Mouse (Mus musculus): ENCODE data around the gene Trim27. TPM values are rescaled to one million over a fixed set of nuclear protein-coding genes. Genes with fewer than 3 reads are reported as not detected.

Trim27 gene
- polyA plus RNA-seq, 1 experiment: 45.6 TPM

GRCm38 (mm10) chr13:21169657-21170430 lies 9.4 kb upstream of the Trim27 start:
- WGBS: 2% methylated on average over 39 of the region's 39 CpGs
- peak overlapping the region; percentile 92 for H3K4me3 ChIP-seq (replicated peaks; ENCODE audit: control insufficient read depth, low read depth, low read length)
- TF ChIP-seq CTCF (IDR thresholded peaks at IDR 0.05; ENCODE audit: control insufficient read depth, insufficient read depth, low read length): no peak
- no peak for TF ChIP-seq POLR2A (IDR thresholded peaks at IDR 0.05; ENCODE audit: borderline replicate concordance, control insufficient read depth, low read depth, low read length)
- H3K27ac ChIP-seq (ENCODE audit: control insufficient read depth, insufficient read depth, low read depth, low read length, poor library complexity): peak overlapping the region; percentile 16
- H3K4me1 ChIP-seq (ENCODE audit: control insufficient read depth, insufficient read depth, low read length): no peaks in the 10 kb centered on the region

DNA sequence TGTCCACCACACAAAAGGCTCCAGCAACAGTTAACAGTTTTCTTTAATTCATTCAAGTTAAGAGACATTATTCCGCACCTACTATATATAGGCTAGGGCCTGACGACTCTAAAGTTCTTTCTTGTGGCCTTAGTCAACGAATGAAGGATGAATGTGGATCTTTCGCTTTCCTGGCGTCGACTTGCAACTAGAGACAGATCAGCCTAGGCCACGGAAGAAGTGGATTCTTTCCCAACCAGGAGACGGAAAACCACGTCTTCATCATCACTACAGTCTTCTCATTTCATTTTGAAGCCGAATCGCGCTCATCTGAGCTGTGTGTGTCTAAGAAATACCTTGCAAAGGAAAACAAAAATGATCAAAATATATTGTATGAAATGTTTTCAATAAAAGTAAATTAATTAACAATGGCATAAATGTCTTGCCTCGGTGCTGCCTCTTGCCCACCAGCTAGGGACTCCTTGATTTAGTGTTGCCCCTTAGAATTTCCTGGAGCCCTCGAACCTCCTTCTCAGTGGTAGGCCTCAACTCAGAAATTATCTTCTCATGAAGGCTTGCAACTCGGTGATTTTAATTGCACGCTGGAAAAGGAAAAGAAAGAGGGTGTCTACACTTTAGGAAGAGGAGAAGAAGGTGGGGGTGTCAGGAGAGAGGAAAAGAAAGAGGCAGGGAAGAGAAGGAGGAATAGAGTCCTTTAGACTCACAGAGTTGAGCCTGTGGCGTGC lies 8.7 kb upstream of the Trim27 start:
- Histone ChIP-seq H3K27ac (ENCODE audit: control insufficient read depth, insufficient read depth, low read depth, low read length, poor library complexity) (no peak overlapping the region), H3K4me3 (replicated peaks; ENCODE audit: control insufficient read depth, low read depth, low read length) (no peak overlapping the region)
- whole genome bisulfite sequencing: 82% methylated on average over 17 of the region's 17 CpGs

GRCm38 (mm10) chr13:21171156-21171530 lies 8.1 kb upstream of the Trim27 start:
- Histone ChIP-seq H3K27ac (ENCODE audit: control insufficient read depth, insufficient read depth, low read depth, low read length, poor library complexity) (no peak overlapping the region), H3K4me1 (ENCODE audit: control insufficient read depth, insufficient read depth, low read length) (no peaks in the 10 kb centered on the region), H3K4me3 (replicated peaks; ENCODE audit: control insufficient read depth, low read depth, low read length) (no peak overlapping the region)
- TF ChIP-seq CTCF (IDR thresholded peaks at IDR 0.05; ENCODE audit: control insufficient read depth, insufficient read depth, low read length): no peak
- no peak for TF ChIP-seq POLR2A (IDR thresholded peaks at IDR 0.05; ENCODE audit: borderline replicate concordance, control insufficient read depth, low read depth, low read length)
- WGBS: 50% methylated on average over 15 of the region's 15 CpGs

More for the DNA sequence above, 8.7 kb upstream of the Trim27 start:
- TF ChIP-seq POLR2A (IDR thresholded peaks at IDR 0.05; ENCODE audit: borderline replicate concordance, control insufficient read depth, low read depth, low read length) (no peak), CTCF (IDR thresholded peaks at IDR 0.05; ENCODE audit: control insufficient read depth, insufficient read depth, low read length) (no peak)
- H3K4me1 ChIP-seq (ENCODE audit: control insufficient read depth, insufficient read depth, low read length): no peaks in the 10 kb centered on the region

DNA sequence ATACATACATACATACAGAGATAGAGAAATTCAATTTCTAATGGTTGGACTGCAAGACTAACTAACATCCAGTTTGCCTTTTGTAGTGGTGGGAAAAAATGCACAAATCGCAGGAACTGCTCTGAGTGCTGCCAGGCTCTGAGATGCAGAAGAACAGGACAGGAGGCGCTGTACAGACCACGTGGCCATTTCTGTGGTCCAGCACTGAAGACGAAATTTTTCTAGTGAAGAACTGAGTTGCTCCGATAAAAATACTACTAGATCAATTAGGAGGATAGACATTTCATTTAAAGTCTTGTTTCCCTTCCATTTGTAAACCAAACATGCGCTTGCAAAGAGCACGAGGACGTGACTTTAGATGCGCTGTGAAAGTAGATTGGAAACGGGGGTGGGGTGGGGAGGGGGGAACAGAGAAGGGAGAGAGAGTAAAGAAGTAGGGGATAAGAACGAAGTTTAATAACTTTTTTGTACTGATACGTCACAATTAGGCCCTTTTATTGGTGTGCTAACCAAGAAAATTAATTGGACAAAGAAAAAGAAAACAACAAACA lies 7.6 kb upstream of the Trim27 start:
- no peak overlapping the region for H3K27ac ChIP-seq (ENCODE audit: control insufficient read depth, insufficient read depth, low read depth, low read length, poor library complexity)
- no peaks in the 10 kb centered on the region for H3K4me1 ChIP-seq (ENCODE audit: control insufficient read depth, insufficient read depth, low read length)
- H3K4me3 ChIP-seq (replicated peaks; ENCODE audit: control insufficient read depth, low read depth, low read length): peak overlapping the region; percentile 40
- TF ChIP-seq CTCF (IDR thresholded peaks at IDR 0.05; ENCODE audit: control insufficient read depth, insufficient read depth, low read length): no peak
- TF ChIP-seq POLR2A (IDR thresholded peaks at IDR 0.05; ENCODE audit: borderline replicate concordance, control insufficient read depth, low read depth, low read length): no peak
- under 1% methylated on average over 12 of the region's 12 CpGs for WGBS

- H3K4me3 ChIP-seq (replicated peaks; ENCODE audit: control insufficient read depth, low read depth, low read length): peak overlapping the region; percentile 48
- no peaks in the 10 kb centered on the region for H3K4me1 ChIP-seq (ENCODE audit: control insufficient read depth, insufficient read depth, low read length)
- 3% methylated on average over 16 of the region's 16 CpGs for WGBS
- TF ChIP-seq POLR2A (IDR thresholded peaks at IDR 0.05; ENCODE audit: borderline replicate concordance, control insufficient read depth, low read depth, low read length) (no peak), CTCF (IDR thresholded peaks at IDR 0.05; ENCODE audit: control insufficient read depth, insufficient read depth, low read length) (no peak)
- no peak overlapping the region for H3K27ac ChIP-seq (ENCODE audit: control insufficient read depth, insufficient read depth, low read depth, low read length, poor library complexity)
Measured at GRCm38 (mm10) chr13:21172241-21173027, 6.8 kb upstream of the Trim27 start.

GRCm38 (mm10) chr13:21173072-21173471 lies 6.2 kb upstream of the Trim27 start:
- 5% methylated on average over 11 of the region's 11 CpGs for WGBS
- Histone ChIP-seq H3K4me1 (ENCODE audit: control insufficient read depth, insufficient read depth, low read length) (peaks cover 2% of the 10 kb centered on the region; the same call in 1 of the 2 replicates), H3K4me3 (replicated peaks; ENCODE audit: control insufficient read depth, low read depth, low read length) (peak overlapping the region; percentile 15), H3K27ac (ENCODE audit: control insufficient read depth, insufficient read depth, low read depth, low read length, poor library complexity) (no peak overlapping the region)
- TF ChIP-seq POLR2A (IDR thresholded peaks at IDR 0.05; ENCODE audit: borderline replicate concordance, control insufficient read depth, low read depth, low read length) (no peak), CTCF (IDR thresholded peaks at IDR 0.05; ENCODE audit: control insufficient read depth, insufficient read depth, low read length) (no peak)

DNA sequence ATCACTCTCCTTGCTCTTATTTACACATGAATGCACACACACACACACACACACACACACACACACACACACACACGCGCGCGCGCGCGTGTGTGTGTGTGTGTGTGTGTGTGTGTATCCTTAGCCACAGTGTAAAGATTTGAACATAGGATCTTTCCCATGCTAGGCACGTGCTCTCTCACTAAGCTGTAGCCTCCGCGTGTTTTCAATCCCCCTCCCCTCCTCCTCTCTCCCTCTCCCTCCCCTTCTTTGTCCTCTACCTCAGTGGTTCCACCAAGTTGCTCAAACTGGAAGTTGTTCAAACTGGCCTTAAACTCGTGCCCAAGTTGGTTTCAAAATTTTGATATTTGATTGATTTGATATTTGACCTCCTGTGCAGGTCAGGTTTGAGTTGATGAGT lies 2.5 kb upstream of the Trim27 start:
- TF ChIP-seq POLR2A (IDR thresholded peaks at IDR 0.05; ENCODE audit: borderline replicate concordance, control insufficient read depth, low read depth, low read length): no peak
- TF ChIP-seq CTCF (IDR thresholded peaks at IDR 0.05; ENCODE audit: control insufficient read depth, insufficient read depth, low read length): no peak
- WGBS: 80% methylated on average over 11 of the region's 11 CpGs
- peaks cover 2% of the 10 kb centered on the region; the same call in 1 of the 2 replicates for H3K4me1 ChIP-seq (ENCODE audit: control insufficient read depth, insufficient read depth, low read length)

More for the DNA sequence above, 2.5 kb upstream of the Trim27 start:
- Histone ChIP-seq H3K4me3 (replicated peaks; ENCODE audit: control insufficient read depth, low read depth, low read length) (no peak overlapping the region), H3K27ac (ENCODE audit: control insufficient read depth, insufficient read depth, low read depth, low read length, poor library complexity) (no peak overlapping the region)

Measured in bone marrow, adult 2 months (tissue).